Mouse (Mus musculus) spleen, adult 2 months (tissue): ENCODE measurements around the gene Bet1l. TPM values are rescaled to one million over a fixed set of nuclear protein-coding genes. Genes with fewer than 3 reads are reported as not detected.

Source experiments
- DNase-seq, 2 experiments: peaks; one replicate each; pipeline versions ENCODE4 v3.0.0 to v3.0.0-alpha.2; 2012 to 2021; ENCODE audit warnings: low spot score in 2 of 2, low read depth in 1 of 2
- H3K27ac ChIP-seq: fragments of 200-500 bp; 2 replicates; pipeline ENCODE4 v1.5.1; 2012; ENCODE audit warnings: low read length, inconsistent platforms; ENCODE audit not compliant: insufficient read depth
- H3K27me3 ChIP-seq: fragments of 200-500 bp; 2 replicates; pipeline ENCODE4 v1.6.1; 2012; ENCODE audit warnings: mild to moderate bottlenecking, moderate library complexity, low read length, inconsistent platforms; ENCODE audit not compliant: control insufficient read depth, insufficient read depth
- H3K36me3 ChIP-seq: fragments of 200-500 bp; 2 replicates; pipeline ENCODE4 v1.6.1; 2012; ENCODE audit warnings: mild to moderate bottlenecking, low read length, inconsistent platforms; ENCODE audit not compliant: control insufficient read depth, insufficient read depth
- H3K4me1 ChIP-seq: fragments of 200-500 bp; 2 replicates; pipeline ENCODE4 v1.6.1; 2011; ENCODE audit warnings: inconsistent platforms; ENCODE audit not compliant: control insufficient read depth, insufficient read depth, insufficient read length
- H3K4me3 ChIP-seq: fragments of 200-500 bp; 2 replicates; pipeline ENCODE4 v1.5.1; 2011; ENCODE audit warnings: mild to moderate bottlenecking, inconsistent platforms; ENCODE audit not compliant: insufficient read depth, insufficient read length; ENCODE audit errors: extremely low read depth
- CTCF ChIP-seq: fragments of 200-500 bp; IDR thresholded peaks from 2 replicates; pipeline ENCODE4 v1.5.1; 2011; ENCODE audit warnings: mild to moderate bottlenecking, inconsistent platforms; ENCODE audit not compliant: insufficient read depth, insufficient read length, insufficient replicate concordance; ENCODE audit errors: extremely low read depth
- POLR2A ChIP-seq: fragments of 200-500 bp; IDR thresholded peaks from 2 replicates; pipeline ENCODE4 v1.6.1; 2011; ENCODE audit warnings: low read depth, low read length, inconsistent platforms
- WGBS: fragments of 180-500 bp; shearing (Covaris S2); methylation state at CpG from one replicate; pipeline ENCODE4 v1.1.7; 2018; 5-methylcytosine and 5-hydroxymethylcytosine counted together
- polyA plus RNA-seq: library from polyadenylated mRNA; depleted of rRNA; stranded (reverse); fragments of >200 nt; gene quantifications from 2 replicates; pipeline ENCODE4 v1.2.3, GENCODE M21; 2012; rRNA removed

Gene Bet1l
- 16.9 and 19.0 TPM in 2 replicates for polyA plus RNA-seq

DNA sequence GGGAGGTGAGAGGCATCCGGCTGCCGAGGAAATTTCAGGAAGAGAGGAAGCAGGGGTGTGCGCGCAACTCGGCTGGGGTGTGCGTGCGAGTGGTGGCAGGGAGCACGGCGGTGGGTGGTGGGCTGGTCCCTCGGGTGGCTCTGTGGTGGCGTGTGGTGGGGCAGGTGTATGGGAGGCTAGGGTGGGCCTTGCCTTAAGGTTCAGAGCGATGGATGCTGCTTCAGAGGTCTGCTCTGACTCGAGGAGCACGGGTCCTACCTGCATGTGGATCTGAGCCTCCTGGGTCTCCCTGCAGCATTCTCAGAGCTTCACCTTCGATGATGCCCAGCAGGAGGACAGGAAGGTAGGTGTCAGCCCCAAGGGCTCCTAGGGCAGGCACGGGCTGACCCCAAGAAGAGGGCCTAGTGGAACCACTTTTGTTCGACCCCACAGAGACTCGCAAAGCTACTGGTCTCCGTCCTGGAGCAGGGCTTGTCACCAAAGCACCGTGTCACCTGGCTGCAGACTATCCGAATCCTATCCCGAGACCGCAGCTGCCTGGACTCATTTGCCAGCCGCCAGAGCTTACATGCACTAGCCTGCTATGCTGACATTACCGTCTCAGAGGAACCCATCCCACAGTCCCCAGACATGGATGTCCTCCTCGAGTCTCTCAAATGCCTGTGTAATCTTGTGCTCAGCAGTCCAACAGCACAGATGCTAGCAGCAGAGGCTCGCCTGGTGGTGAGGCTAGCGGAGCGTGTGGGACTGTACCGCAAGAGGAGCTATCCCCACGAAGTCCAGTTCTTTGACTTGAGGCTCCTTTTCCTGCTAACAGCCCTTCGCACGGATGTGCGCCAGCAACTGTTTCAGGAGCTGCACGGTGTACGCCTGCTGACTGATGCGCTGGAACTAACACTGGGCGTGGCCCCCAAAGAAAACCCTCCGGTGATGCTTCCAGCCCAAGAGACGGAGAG lies at the start of gene Bet1l:
TSS of gene Bet1l (minus strand) at position 28 of the 956 bp plus-strand sequence.
- peaks cover 35% of the 10 kb centered on the region for H3K36me3 ChIP-seq
- TF ChIP-seq POLR2A (no peak), CTCF (no peak)
- H3K27me3 ChIP-seq, result no peaks in the 10 kb centered on the region
- DNase-seq, result no peak
- peaks cover 10% of the 10 kb centered on the region for H3K4me1 ChIP-seq
- H3K27ac ChIP-seq, result peak within 1 kb of the TSS; percentile 73
- peak within 1 kb of the TSS; percentile 86 for H3K4me3 ChIP-seq
- WGBS, result 17% methylated on average over 40 of the region's 40 CpGs

DNA sequence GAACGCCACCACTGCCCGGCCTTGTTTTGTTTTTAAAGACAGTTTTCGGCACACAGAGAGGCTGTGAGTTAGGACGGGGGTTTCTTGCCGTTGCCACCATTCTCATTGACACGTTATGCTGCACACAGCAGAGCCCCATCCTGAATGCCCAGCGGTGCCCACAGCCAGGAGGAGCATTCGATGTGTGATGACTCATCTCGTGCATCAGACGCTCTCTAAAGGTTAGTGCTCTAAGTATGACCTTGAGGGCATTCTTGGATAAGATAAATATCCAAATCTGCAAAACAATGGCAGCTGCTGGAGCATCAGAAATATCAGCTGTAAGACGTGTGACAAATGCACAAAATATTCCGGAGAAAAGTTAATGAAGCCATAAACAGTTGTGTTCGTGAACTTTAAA lies 49.8 kb upstream of the Bet1l start:
- H3K4me3 ChIP-seq, result no peak overlapping the region
- no peak for DNase-seq

DNA sequence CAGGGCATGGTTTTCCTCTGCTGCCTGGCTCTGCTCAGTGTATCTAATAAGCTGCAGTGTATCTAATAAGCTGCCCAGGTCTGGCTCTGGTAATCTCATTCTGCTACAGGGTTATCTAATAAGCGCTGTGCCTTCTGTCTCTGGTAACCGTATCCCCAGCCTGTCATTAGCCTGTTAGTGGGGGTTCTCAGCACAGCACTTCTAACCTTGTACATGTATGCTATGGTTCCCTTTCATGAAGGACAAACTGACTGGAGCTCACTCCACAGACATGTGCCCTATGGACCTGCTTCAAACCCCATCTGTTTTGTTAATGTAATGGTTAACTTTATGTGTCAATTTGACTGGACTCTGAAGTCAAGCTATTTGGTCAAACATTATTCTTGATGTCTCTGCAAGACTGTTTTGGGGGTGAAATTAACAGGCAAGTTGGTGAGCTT lies 48.3 kb upstream of the Bet1l start:
- DNase-seq, result no peak
- Histone ChIP-seq H3K27me3 (no peaks in the 10 kb centered on the region), H3K27ac (no peak overlapping the region), H3K4me1 (no peaks in the 10 kb centered on the region), H3K36me3 (no peaks in the 10 kb centered on the region), H3K4me3 (no peak overlapping the region)
- WGBS, result 85% methylated on average over 2 of the region's 2 CpGs
- TF ChIP-seq POLR2A, result no peak
- TF ChIP-seq CTCF, result no peak

More for the DNA sequence above, 49.8 kb upstream of the Bet1l start:
- 87% methylated on average over 13 of the region's 13 CpGs for WGBS
- H3K27ac ChIP-seq, result no peak overlapping the region
- no peaks in the 10 kb centered on the region for H3K27me3 ChIP-seq
- TF ChIP-seq POLR2A (no peak), CTCF (no peak)
- H3K36me3 ChIP-seq, result no peaks in the 10 kb centered on the region
- H3K4me1 ChIP-seq, result no peaks in the 10 kb centered on the region

DNA sequence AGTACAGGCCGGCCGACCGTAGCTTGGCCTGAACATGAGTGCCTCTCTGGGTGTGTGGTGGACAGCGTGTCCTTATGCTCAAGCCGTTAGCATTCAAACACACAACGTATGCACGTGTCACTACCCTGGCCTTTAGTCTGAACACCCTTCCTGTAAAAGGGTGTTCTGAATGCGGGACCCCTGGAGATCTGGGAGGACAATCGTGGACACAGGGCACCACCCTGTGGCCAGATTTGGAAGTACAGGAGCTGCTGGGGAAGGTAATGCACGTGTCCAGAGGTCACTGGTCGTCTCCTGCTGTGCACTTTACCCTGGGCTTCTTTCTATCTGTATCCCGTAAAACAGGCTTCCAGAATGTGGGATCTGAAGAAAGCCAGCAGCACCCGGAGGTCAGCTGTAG lies 45.8 kb upstream of the Bet1l start:
- peak; percentile 87; the same call in 1 of the 2 replicates for TF ChIP-seq CTCF
- no peak for TF ChIP-seq POLR2A
- Histone ChIP-seq H3K36me3 (peaks cover 5% of the 10 kb centered on the region), H3K4me1 (no peaks in the 10 kb centered on the region), H3K4me3 (no peak overlapping the region), H3K27me3 (no peaks in the 10 kb centered on the region), H3K27ac (no peak overlapping the region)
- peak; percentile 12 to 68 for DNase-seq
- WGBS, result 27% methylated on average over 13 of the region's 13 CpGs

DNA sequence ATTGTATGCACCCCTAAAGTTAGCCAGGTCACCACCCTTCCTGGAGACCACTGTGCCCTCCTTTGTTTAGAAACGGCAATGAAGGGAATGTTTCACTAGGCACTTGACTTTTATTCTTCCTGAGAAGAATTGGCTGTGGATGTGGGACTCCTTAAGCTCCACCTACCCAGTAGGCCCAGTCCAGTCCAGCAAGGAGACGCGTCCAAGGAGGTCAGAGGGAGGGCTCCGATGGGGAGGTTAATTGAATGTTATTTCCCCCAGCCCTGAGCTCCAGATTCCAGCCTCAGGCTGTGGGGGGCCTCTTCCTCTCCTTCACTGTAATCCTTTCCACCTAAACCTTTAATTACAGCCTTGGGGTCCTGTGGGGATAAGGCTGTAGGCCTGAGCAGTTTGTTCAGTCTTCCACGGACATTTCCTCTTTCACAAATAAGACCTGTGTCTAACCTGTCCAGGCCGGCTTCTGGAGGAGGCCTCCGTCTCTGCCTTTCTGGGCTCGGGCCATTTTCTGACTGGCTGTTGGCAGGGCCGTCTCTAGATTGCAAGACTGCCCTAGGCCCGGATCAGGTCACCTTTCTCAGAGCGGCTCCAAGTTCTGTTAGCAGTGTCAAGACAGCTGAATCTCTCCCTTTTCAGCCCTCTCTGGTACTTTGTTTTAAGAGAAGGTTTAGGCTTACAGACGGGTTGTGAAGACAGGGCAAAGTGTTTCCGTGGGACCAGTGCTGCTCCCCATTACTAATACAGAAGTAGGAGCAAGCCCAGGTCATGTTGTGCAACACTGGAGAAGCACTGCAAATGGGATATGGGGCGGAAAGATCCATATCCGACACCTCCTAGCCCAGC lies 44.9 kb upstream of the Bet1l start:
- Histone ChIP-seq H3K27me3 (no peaks in the 10 kb centered on the region), H3K27ac (no peak overlapping the region), H3K36me3 (peaks cover 10% of the 10 kb centered on the region), H3K4me1 (no peaks in the 10 kb centered on the region), H3K4me3 (no peak overlapping the region)
- WGBS, result 89% methylated on average over 15 of the region's 15 CpGs
- TF ChIP-seq POLR2A, result no peak
- no peak for TF ChIP-seq CTCF
- no peak for DNase-seq

DNA sequence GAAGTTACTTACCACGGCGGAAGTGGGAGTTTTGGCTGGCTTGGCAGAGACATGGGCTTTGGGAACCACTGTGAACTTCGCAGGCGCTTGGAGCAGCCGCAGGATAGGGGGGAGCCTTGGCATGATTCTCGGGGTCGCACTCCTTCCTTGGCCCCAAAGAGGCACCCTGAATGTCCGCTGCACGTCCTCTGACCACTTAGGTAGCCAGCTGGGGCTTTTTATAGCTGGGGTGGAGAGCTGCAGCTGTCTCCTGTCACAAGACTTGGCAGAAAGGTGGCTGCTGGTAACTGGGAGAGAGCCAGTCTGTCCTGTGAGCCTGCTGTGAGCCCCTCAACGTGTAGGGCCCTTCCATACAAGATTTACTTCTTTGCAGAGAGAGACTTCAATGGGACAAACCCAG lies 42.8 kb upstream of the Bet1l start, which contains the start of gene Cox8b:
TSS of gene Cox8b (minus strand) at position 227 of the 400 bp plus-strand sequence.
- no peak for DNase-seq
- H3K4me1 ChIP-seq, result no peaks in the 10 kb centered on the region
- H3K4me3 ChIP-seq, result no peak within 1 kb of the TSS
- TF ChIP-seq POLR2A (no peak), CTCF (no peak)
- H3K36me3 ChIP-seq, result peaks cover 13% of the 10 kb centered on the region
- H3K27ac ChIP-seq, result no peak within 1 kb of the TSS
- 84% methylated on average over 10 of the region's 10 CpGs for WGBS
- H3K27me3 ChIP-seq, result no peaks in the 10 kb centered on the region

DNA sequence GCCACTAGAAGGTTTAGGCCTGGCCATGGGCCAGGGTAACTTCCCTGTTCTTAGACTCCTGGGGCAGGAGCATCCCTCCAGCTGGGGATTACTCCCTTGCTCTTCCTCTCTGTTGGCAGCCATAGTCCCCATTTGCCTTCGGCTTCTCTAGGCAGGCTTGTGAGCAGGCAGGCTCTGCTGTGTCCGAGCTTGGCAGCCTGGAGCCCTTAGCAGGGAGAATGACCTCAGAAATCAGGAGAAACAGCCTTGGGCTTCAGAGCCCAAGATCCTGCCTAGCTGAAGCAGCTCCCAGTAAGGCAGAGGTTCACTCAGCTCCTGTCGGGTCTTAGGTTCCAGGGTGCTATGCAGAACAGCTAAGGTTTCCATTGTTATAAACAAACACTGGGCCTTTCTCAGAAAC lies 41.7 kb upstream of the Bet1l start:
- H3K36me3 ChIP-seq, result peaks cover 18% of the 10 kb centered on the region
- H3K4me1 ChIP-seq, result no peaks in the 10 kb centered on the region
- H3K4me3 ChIP-seq, result no peak overlapping the region
- 89% methylated on average over 3 of the region's 3 CpGs for WGBS
- TF ChIP-seq CTCF, result no peak
- TF ChIP-seq POLR2A, result no peak
- H3K27ac ChIP-seq, result no peak overlapping the region
- H3K27me3 ChIP-seq, result no peaks in the 10 kb centered on the region
- DNase-seq, result no peak
